Mouse (Mus musculus): ENCODE data around the gene Ccdc97. TPM values are rescaled to one million over a fixed set of nuclear protein-coding genes. Genes with fewer than 3 reads are reported as not detected.

Ccdc97 gene
- polyA plus RNA-seq (2015; fragmentation: Nextera tagmentation; extraction: Ambion mirVana) = 21.1 and 24.9 TPM in 2 replicates

DNA sequence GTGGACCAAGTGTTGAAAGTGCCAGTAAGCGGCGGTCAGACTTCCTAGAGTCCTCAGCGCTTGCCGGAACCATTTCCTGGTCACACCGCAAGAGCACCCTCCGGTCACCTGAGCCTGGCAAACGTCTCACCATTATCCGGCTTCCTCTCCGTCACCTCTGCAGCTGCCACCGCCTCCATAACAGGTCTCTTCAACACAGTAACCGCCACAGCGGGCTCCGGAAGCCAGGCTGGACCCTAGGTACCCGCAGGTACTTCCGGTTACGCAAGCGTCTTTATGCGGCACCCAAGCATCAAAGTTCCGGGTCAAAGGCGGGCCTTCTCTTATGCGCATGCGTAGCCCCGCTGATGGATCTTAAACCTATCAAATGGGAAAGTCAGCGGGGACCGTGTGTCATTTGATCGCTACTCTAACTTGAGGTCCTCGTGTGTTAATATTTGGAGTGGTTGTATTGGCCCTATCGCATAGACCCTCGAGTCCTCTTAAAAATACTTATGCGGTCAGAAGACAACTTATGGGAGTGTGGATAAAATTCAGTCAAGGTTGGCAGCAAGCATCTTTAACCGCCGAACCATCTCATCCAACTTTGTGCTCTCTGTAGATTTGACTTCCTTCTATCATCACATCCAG is at the start of gene Ccdc97:
Ccdc97 (minus strand) TSS at position 301 of the 630 bp plus-strand sequence.
- Histone ChIP-seq H3K9ac (ENCODE audit: low read length) (peak within 1 kb of the TSS; percentile 70), H3K4me1 (replicated peaks; ENCODE audit: control insufficient read depth, insufficient read depth, low read length) (peaks cover 17% of the 10 kb centered on the region), H3K9me3 (ENCODE audit: control insufficient read depth, low read length) (no peaks in the 10 kb centered on the region), H3K4me3 (ENCODE audit: low read length) (peak within 1 kb of the TSS; percentile 63), H3K27ac (ENCODE audit: low read length) (peak within 1 kb of the TSS; percentile 87), H3K27me3 (ENCODE audit: control insufficient read depth, insufficient read depth, low read depth, low read length) (no peaks in the 10 kb centered on the region), H3K36me3 (ENCODE audit: control insufficient read depth, insufficient read depth, low read length) (peaks cover 46% of the 10 kb centered on the region), H3K4me2 (ENCODE audit: low read depth, low read length) (peak within 1 kb of the TSS; percentile 89)
- 2% methylated on average over 32 of the region's 32 CpGs for WGBS
- ATAC-seq (ENCODE audit: low read depth) = peak; percentile 90

DNA sequence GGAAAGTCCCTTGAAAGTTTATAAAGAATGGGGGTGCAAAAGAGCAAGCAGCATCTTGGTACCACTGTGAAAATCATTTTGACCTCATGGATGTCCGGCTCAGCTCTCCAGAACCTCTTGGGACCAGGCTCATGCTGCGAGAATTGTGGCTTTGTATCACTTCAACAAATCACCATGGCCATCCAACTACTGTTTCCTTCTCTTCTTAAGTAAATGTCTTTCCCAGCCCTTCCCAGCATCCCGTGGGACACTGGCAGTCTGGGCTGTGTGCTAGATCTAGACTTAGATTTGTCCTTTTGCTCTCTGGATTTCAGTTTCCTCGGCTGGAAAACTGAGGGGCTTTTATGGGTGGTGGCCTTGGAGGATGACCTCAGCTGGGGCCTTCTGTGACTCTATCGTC is 49.3 kb upstream of the Ccdc97 start:
- no peaks in the 10 kb centered on the region for H3K27me3 ChIP-seq (ENCODE audit: control insufficient read depth, insufficient read depth, low read depth, low read length)
- no peak overlapping the region for H3K9ac ChIP-seq (ENCODE audit: low read length)
- no peak for ATAC-seq (ENCODE audit: low read depth)
- H3K27ac ChIP-seq (ENCODE audit: low read length) = no peak overlapping the region
- H3K4me2 ChIP-seq (ENCODE audit: low read depth, low read length) = no peak overlapping the region
- no peak overlapping the region for H3K4me3 ChIP-seq (ENCODE audit: low read length)
- no peaks in the 10 kb centered on the region for H3K4me1 ChIP-seq (replicated peaks; ENCODE audit: control insufficient read depth, insufficient read depth, low read length)
- no peaks in the 10 kb centered on the region for H3K9me3 ChIP-seq (ENCODE audit: control insufficient read depth, low read length)
- peaks cover 10% of the 10 kb centered on the region for H3K36me3 ChIP-seq (ENCODE audit: control insufficient read depth, insufficient read depth, low read length)
- WGBS = 90% methylated on average over 5 of the region's 5 CpGs

DNA sequence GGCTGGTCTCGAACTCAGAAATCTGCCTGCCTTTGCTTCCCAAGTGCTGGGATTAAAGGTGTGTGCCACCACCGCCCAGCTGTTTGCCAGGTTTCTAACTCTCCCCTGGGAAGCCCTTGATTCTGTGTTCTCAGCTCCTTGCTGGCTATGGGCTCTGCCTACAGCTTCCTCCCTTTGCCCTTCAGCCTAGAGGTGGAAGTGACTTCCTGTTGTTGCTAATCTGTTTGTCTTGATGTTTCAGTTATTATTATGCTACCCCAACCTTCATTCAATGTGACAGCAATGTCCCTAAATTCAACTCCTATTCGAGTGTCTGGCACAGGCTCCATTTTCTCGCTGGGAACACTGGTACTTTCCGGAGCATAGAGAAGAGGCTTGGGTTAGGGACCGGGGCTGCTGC is 47.2 kb upstream of the Ccdc97 start:
- Histone ChIP-seq H3K4me3 (ENCODE audit: low read length) (no peak overlapping the region), H3K27ac (ENCODE audit: low read length) (no peak overlapping the region), H3K9me3 (ENCODE audit: control insufficient read depth, low read length) (no peaks in the 10 kb centered on the region), H3K4me2 (ENCODE audit: low read depth, low read length) (no peak overlapping the region), H3K36me3 (ENCODE audit: control insufficient read depth, insufficient read depth, low read length) (peaks cover 10% of the 10 kb centered on the region), H3K9ac (ENCODE audit: low read length) (no peak overlapping the region), H3K27me3 (ENCODE audit: control insufficient read depth, insufficient read depth, low read depth, low read length) (no peaks in the 10 kb centered on the region), H3K4me1 (replicated peaks; ENCODE audit: control insufficient read depth, insufficient read depth, low read length) (no peaks in the 10 kb centered on the region)
- no peak for ATAC-seq (ENCODE audit: low read depth)
- 76% methylated on average over 6 of the region's 6 CpGs for WGBS

GRCm38 (mm10) chr7:25764221-25764620 is 45.3 kb upstream of the Ccdc97 start:
- no peak overlapping the region for H3K4me2 ChIP-seq (ENCODE audit: low read depth, low read length)
- no peak overlapping the region for H3K9ac ChIP-seq (ENCODE audit: low read length)
- no peak for ATAC-seq (ENCODE audit: low read depth)
- H3K27me3 ChIP-seq (ENCODE audit: control insufficient read depth, insufficient read depth, low read depth, low read length) = no peaks in the 10 kb centered on the region
- H3K36me3 ChIP-seq (ENCODE audit: control insufficient read depth, insufficient read depth, low read length) = peaks cover 10% of the 10 kb centered on the region
- WGBS = 39% methylated on average over 5 of the region's 5 CpGs
- no peak overlapping the region for H3K4me3 ChIP-seq (ENCODE audit: low read length)
- no peaks in the 10 kb centered on the region for H3K9me3 ChIP-seq (ENCODE audit: control insufficient read depth, low read length)
- no peaks in the 10 kb centered on the region for H3K4me1 ChIP-seq (replicated peaks; ENCODE audit: control insufficient read depth, insufficient read depth, low read length)
- peak overlapping the region; percentile 14; the same call in 1 of the 2 replicates for H3K27ac ChIP-seq (ENCODE audit: low read length)

- no peak overlapping the region for H3K4me3 ChIP-seq (ENCODE audit: low read length)
- no peak overlapping the region for H3K4me2 ChIP-seq (ENCODE audit: low read depth, low read length)
- no peaks in the 10 kb centered on the region for H3K27me3 ChIP-seq (ENCODE audit: control insufficient read depth, insufficient read depth, low read depth, low read length)
- ATAC-seq (ENCODE audit: low read depth) = no peak
- 53% methylated on average over 11 of the region's 11 CpGs for WGBS
- H3K27ac ChIP-seq (ENCODE audit: low read length) = peak overlapping the region; percentile 14; the same call in 1 of the 2 replicates
- H3K9me3 ChIP-seq (ENCODE audit: control insufficient read depth, low read length) = no peaks in the 10 kb centered on the region
- no peaks in the 10 kb centered on the region for H3K4me1 ChIP-seq (replicated peaks; ENCODE audit: control insufficient read depth, insufficient read depth, low read length)
- no peak overlapping the region for H3K9ac ChIP-seq (ENCODE audit: low read length)
- H3K36me3 ChIP-seq (ENCODE audit: control insufficient read depth, insufficient read depth, low read length) = peaks cover 10% of the 10 kb centered on the region
Measured at GRCm38 (mm10) chr7:25763678-25764077, 44.8 kb upstream of the Ccdc97 start.

DNA sequence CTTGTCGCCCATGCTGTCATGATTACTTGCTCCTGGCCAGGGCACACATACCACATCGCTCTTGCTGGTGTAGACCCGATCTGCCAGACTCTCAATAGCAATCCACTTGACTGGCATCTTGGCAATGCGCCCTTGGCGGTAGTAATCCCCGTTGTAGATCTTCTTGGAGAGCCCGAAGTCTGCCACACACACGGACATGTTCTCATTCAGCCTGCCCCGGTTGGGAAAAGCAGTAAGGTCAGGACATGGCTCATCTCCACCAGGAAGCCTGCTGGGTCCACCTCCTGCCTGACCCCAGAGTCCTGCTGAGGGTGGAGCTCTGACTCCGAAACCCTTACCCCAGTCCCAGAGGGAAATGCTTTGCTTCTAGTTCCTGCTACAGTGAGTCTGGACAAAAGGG is 42.5 kb upstream of the Ccdc97 start:
- no peaks in the 10 kb centered on the region for H3K4me1 ChIP-seq (replicated peaks; ENCODE audit: control insufficient read depth, insufficient read depth, low read length)
- H3K27me3 ChIP-seq (ENCODE audit: control insufficient read depth, insufficient read depth, low read depth, low read length) = no peaks in the 10 kb centered on the region
- no peak overlapping the region for H3K4me2 ChIP-seq (ENCODE audit: low read depth, low read length)
- 64% methylated on average over 10 of the region's 10 CpGs for WGBS
- ATAC-seq (ENCODE audit: low read depth) = no peak
- H3K9me3 ChIP-seq (ENCODE audit: control insufficient read depth, low read length) = no peaks in the 10 kb centered on the region
- H3K4me3 ChIP-seq (ENCODE audit: low read length) = no peak overlapping the region
- peaks cover 2% of the 10 kb centered on the region for H3K36me3 ChIP-seq (ENCODE audit: control insufficient read depth, insufficient read depth, low read length)
- H3K9ac ChIP-seq (ENCODE audit: low read length) = no peak overlapping the region
- no peak overlapping the region for H3K27ac ChIP-seq (ENCODE audit: low read length)

DNA sequence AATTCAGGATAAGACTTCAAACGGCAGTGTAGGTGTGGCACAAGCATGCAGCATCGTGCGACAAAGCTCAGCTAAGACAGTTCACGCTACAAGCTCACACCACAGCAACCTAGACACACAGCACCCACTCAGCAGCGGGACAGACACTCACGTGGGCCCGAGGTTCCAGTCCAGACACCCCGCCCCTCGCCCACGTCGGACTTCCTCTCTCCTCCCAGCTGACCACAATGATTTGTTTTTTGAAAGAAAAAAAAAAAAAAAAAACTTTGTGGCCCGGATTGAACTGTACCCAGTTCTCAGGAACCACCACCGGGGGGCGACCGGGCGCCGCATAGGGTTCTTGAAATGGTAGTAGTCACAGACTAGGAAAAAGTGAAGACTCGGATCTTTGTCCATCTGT is 37.1 kb upstream of the Ccdc97 start:
- peak overlapping the region; percentile 64 for H3K9ac ChIP-seq (ENCODE audit: low read length)
- H3K27ac ChIP-seq (ENCODE audit: low read length) = peak overlapping the region; percentile 94
- no peaks in the 10 kb centered on the region for H3K9me3 ChIP-seq (ENCODE audit: control insufficient read depth, low read length)
- H3K4me3 ChIP-seq (ENCODE audit: low read length) = peak overlapping the region; percentile 94
- peak overlapping the region; percentile 93 for H3K4me2 ChIP-seq (ENCODE audit: low read depth, low read length)
- ATAC-seq (ENCODE audit: low read depth) = peak; percentile 37
- no peaks in the 10 kb centered on the region for H3K27me3 ChIP-seq (ENCODE audit: control insufficient read depth, insufficient read depth, low read depth, low read length)
- peaks cover 15% of the 10 kb centered on the region for H3K4me1 ChIP-seq (replicated peaks; ENCODE audit: control insufficient read depth, insufficient read depth, low read length)
- WGBS = 1% methylated on average over 18 of the region's 18 CpGs
- 0 out of 2 replicates have a peak, but pooled peaks cover 3% of the 10 kb centered on the region for H3K36me3 ChIP-seq (ENCODE audit: control insufficient read depth, insufficient read depth, low read length)

DNA sequence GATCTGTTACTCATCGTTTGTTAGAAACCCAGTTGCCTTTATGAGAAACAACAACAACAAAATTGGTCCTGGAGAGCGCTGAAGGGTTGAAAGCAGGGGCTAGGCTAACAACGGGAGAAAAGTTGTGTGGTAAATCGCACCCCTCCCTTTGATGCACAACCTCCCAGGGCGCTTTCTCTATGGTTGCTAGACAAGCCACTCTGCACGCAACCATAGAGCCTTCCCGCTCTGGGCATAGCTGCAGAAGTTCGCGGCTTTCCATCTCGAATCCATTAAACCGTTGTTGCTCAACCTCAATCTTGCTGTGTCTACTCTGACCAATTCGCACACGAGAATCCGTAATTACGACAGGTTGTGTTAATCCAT is 36.6 kb upstream of the Ccdc97 start:
- H3K4me3 ChIP-seq (ENCODE audit: low read length) = peak overlapping the region; percentile 94
- peak overlapping the region; percentile 64 for H3K9ac ChIP-seq (ENCODE audit: low read length)
- peak overlapping the region; percentile 94 for H3K27ac ChIP-seq (ENCODE audit: low read length)
- 0% methylated on average over 15 of the region's 15 CpGs for WGBS
- no peaks in the 10 kb centered on the region for H3K27me3 ChIP-seq (ENCODE audit: control insufficient read depth, insufficient read depth, low read depth, low read length)
- H3K36me3 ChIP-seq (ENCODE audit: control insufficient read depth, insufficient read depth, low read length) = peaks cover 6% of the 10 kb centered on the region
- H3K4me1 ChIP-seq (replicated peaks; ENCODE audit: control insufficient read depth, insufficient read depth, low read length) = peaks cover 15% of the 10 kb centered on the region
- ATAC-seq (ENCODE audit: low read depth) = peak; percentile 41
- no peaks in the 10 kb centered on the region for H3K9me3 ChIP-seq (ENCODE audit: control insufficient read depth, low read length)
- peak overlapping the region; percentile 93 for H3K4me2 ChIP-seq (ENCODE audit: low read depth, low read length)

- Histone ChIP-seq H3K27me3 (ENCODE audit: control insufficient read depth, insufficient read depth, low read depth, low read length) (no peaks in the 10 kb centered on the region), H3K4me3 (ENCODE audit: low read length) (peak within 1 kb of the TSS; percentile 94), H3K4me1 (replicated peaks; ENCODE audit: control insufficient read depth, insufficient read depth, low read length) (peaks cover 15% of the 10 kb centered on the region), H3K9ac (ENCODE audit: low read length) (peak within 1 kb of the TSS; percentile 99), H3K9me3 (ENCODE audit: control insufficient read depth, low read length) (no peaks in the 10 kb centered on the region), H3K27ac (ENCODE audit: low read length) (peak within 1 kb of the TSS; percentile 97), H3K4me2 (ENCODE audit: low read depth, low read length) (peak within 1 kb of the TSS; percentile 93), H3K36me3 (ENCODE audit: control insufficient read depth, insufficient read depth, low read length) (peaks cover 10% of the 10 kb centered on the region)
- under 1% methylated on average over 55 of the region's 55 CpGs for WGBS
- peak; percentile 95 for ATAC-seq (ENCODE audit: low read depth)
Measured at GRCm38 (mm10) chr7:25754738-25755467, 36.0 kb upstream of the Ccdc97 start, which contains the start of gene Hnrnpul1. Gene Hnrnpul1 (minus strand): TSS chr7:25754757.
